Mouse (Mus musculus) CH12.LX (cell line): ENCODE measurements around the gene Prkag3. TPM values are rescaled to one million over a fixed set of nuclear protein-coding genes. Genes with fewer than 3 reads are reported as not detected.

Experiments
- DNase-seq: peaks from one replicate; pipeline ENCODE4 v3.0.0-alpha.2; 2013; ENCODE audit errors: extremely low read depth
- H3K27ac ChIP-seq: 2 replicates; pipeline ENCODE4 v1.5.1; 2012; ENCODE audit warnings: low read depth, mild to moderate bottlenecking, control low read depth, moderate library complexity; ENCODE audit not compliant: insufficient read depth
- H3K27me3 ChIP-seq: replicated peaks from 2 replicates; pipeline ENCODE3; 2012; ENCODE audit warnings: inconsistent platforms
- H3K36me3 ChIP-seq, 2 experiments: replicated peaks in 1 of 2; 2 replicates each; pipeline versions ENCODE3 to v1.6.1; 2012; ENCODE audit warnings: inconsistent platforms in 1 of 2, low read length in 1 of 2, mild to moderate bottlenecking in 1 of 2, mixed read lengths in 1 of 2, moderate library complexity in 1 of 2; ENCODE audit not compliant: control insufficient read depth in 1 of 2, insufficient read depth in 1 of 2
- H3K4me1 ChIP-seq, 2 experiments: 2 replicates each; pipeline ENCODE4 v1.6.1; 2012; ENCODE audit warnings: inconsistent platforms in 1 of 2, moderate library complexity in 1 of 2; ENCODE audit not compliant: insufficient read depth in 2 of 2, control insufficient read depth in 1 of 2
- H3K4me2 ChIP-seq: 2 replicates; pipeline ENCODE4 v1.6.1; 2012; ENCODE audit warnings: low read depth, mild to moderate bottlenecking, control low read depth; ENCODE audit not compliant: poor library complexity, insufficient read depth, severe bottlenecking
- H3K4me3 ChIP-seq, 3 experiments: fragments of 150-350 bp in 1 of 3; sonication (generic) in 1 of 3; replicated peaks in 1 of 3; 2 replicates each; pipeline versions ENCODE3 to v1.5.1; 2011 to 2012; ENCODE audit warnings: low read depth in 2 of 3, low read length in 2 of 3, mild to moderate bottlenecking in 2 of 3, moderate library complexity in 2 of 3, control low read depth in 1 of 3, improper control_type of control experiment in 1 of 3, inconsistent platforms in 1 of 3, mixed read lengths in 1 of 3; ENCODE audit not compliant: poor library complexity in 1 of 3
- H3K79me2 ChIP-seq: replicated peaks from 2 replicates; pipeline ENCODE4 v1.6.1; 2012; ENCODE audit warnings: mild to moderate bottlenecking, moderate library complexity; ENCODE audit not compliant: control insufficient read depth, poor library complexity, insufficient read depth, severe bottlenecking; ENCODE audit errors: extremely low read depth
- H3K9ac ChIP-seq: 2 replicates; pipeline ENCODE4 v1.6.1; 2012; ENCODE audit warnings: low read depth, mild to moderate bottlenecking, control low read depth, moderate library complexity; ENCODE audit not compliant: insufficient read depth
- H3K9me3 ChIP-seq: replicated peaks from 2 replicates; pipeline ENCODE3; 2012; ENCODE audit warnings: low read length, inconsistent platforms, mixed read lengths
- BHLHE40 ChIP-seq: IDR thresholded peaks from 2 replicates; pipeline ENCODE4 v1.6.1; 2011; ENCODE audit warnings: mild to moderate bottlenecking, low read depth, low read length, improper control_type of control experiment
- CHD1 ChIP-seq: IDR thresholded peaks from 2 replicates; pipeline ENCODE4 v1.6.1; 2012; ENCODE audit warnings: low read depth, low read length, improper control_type of control experiment, inconsistent platforms
- CHD2 ChIP-seq: IDR thresholded peaks from 2 replicates; pipeline ENCODE4 v1.6.1; 2011; ENCODE audit warnings: low read length, improper control_type of control experiment
- E2F4 ChIP-seq: IDR thresholded peaks from 2 replicates; pipeline ENCODE4 v1.6.1; 2011; ENCODE audit warnings: low read depth, low read length, improper control_type of control experiment; ENCODE audit not compliant: insufficient replicate concordance
- ELF1 ChIP-seq: IDR thresholded peaks from 2 replicates; pipeline ENCODE4 v1.6.1; 2014; ENCODE audit warnings: low read depth, mild to moderate bottlenecking, inconsistent platforms, low read length, improper control_type of control experiment
- EP300 ChIP-seq: IDR thresholded peaks from 2 replicates; pipeline ENCODE4 v1.6.1; 2011; ENCODE audit warnings: low read length, improper control_type of control experiment
- ETS1 ChIP-seq: conservative IDR thresholded peaks from 2 replicates; pipeline ENCODE4 v1.6.1; 2012; ENCODE audit warnings: low read depth, mild to moderate bottlenecking, inconsistent platforms, low read length, improper control_type of control experiment, moderate library complexity
- GABPA ChIP-seq: IDR thresholded peaks from 2 replicates; pipeline ENCODE4 v1.6.1; 2012; ENCODE audit warnings: low read depth, low read length, improper control_type of control experiment, inconsistent platforms; ENCODE audit not compliant: insufficient replicate concordance
- IRF4 ChIP-seq: IDR thresholded peaks from 2 replicates; pipeline ENCODE4 v1.6.1; 2014; ENCODE audit warnings: low read depth, mild to moderate bottlenecking, inconsistent platforms, low read length, improper control_type of control experiment
- JUN ChIP-seq: IDR thresholded peaks from 2 replicates; pipeline ENCODE4 v1.6.1; 2011; ENCODE audit warnings: low read depth, mild to moderate bottlenecking, low read length, improper control_type of control experiment, moderate library complexity; ENCODE audit not compliant: insufficient read depth
- MAFK ChIP-seq: IDR thresholded peaks from 2 replicates; pipeline ENCODE4 v1.6.1; 2011; ENCODE audit warnings: low read length, improper control_type of control experiment; ENCODE audit not compliant: insufficient replicate concordance
- MAX ChIP-seq: IDR thresholded peaks from 2 replicates; pipeline ENCODE4 v1.6.1; 2011; ENCODE audit warnings: low read length, improper control_type of control experiment
- MAZ ChIP-seq: IDR thresholded peaks from 2 replicates; pipeline ENCODE4 v1.6.1; 2012; ENCODE audit warnings: low read depth, mild to moderate bottlenecking, inconsistent platforms, low read length, improper control_type of control experiment, moderate library complexity
- MEF2A ChIP-seq: IDR thresholded peaks from 2 replicates; pipeline ENCODE4 v1.6.1; 2014; ENCODE audit warnings: low read depth, mild to moderate bottlenecking, inconsistent platforms, low read length, improper control_type of control experiment, borderline replicate concordance
- MYC ChIP-seq: IDR thresholded peaks from 2 replicates; pipeline ENCODE4 v1.6.1; 2011; ENCODE audit warnings: low read depth, mild to moderate bottlenecking, improper control_type of control experiment, low read length
- NRF1 ChIP-seq: IDR thresholded peaks from 2 replicates; pipeline ENCODE4 v1.6.1; 2014; ENCODE audit warnings: low read depth, mild to moderate bottlenecking, inconsistent platforms, low read length, improper control_type of control experiment, moderate library complexity
- PAX5 ChIP-seq: IDR thresholded peaks from 2 replicates; pipeline ENCODE4 v1.6.1; 2012; ENCODE audit warnings: low read length, inconsistent platforms, mixed read lengths
- POLR2A ChIP-seq: IDR thresholded peaks from 2 replicates; pipeline ENCODE4 v1.6.1; 2011; ENCODE audit warnings: low read depth, mild to moderate bottlenecking, improper control_type of control experiment, low read length
- POLR2AphosphoS2 ChIP-seq: IDR thresholded peaks from 2 replicates; pipeline ENCODE4 v1.6.1; 2011; ENCODE audit warnings: low read depth, low read length, improper control_type of control experiment
- RAD21 ChIP-seq: IDR thresholded peaks from 2 replicates; pipeline ENCODE4 v1.6.1; 2011; ENCODE audit warnings: low read depth, mild to moderate bottlenecking, low read length, improper control_type of control experiment, moderate library complexity
- RCOR1 ChIP-seq: conservative IDR thresholded peaks from 2 replicates; pipeline ENCODE4 v1.6.1; 2012; ENCODE audit warnings: low read depth, mild to moderate bottlenecking, inconsistent platforms, low read length, improper control_type of control experiment
- SMC3 ChIP-seq: IDR thresholded peaks from 2 replicates; pipeline ENCODE4 v1.6.1; 2011; ENCODE audit warnings: low read depth, low read length, improper control_type of control experiment
- TBP ChIP-seq: conservative IDR thresholded peaks from 2 replicates; pipeline ENCODE4 v1.6.1; 2011; ENCODE audit warnings: low read depth, low read length, improper control_type of control experiment
- TCF12 ChIP-seq: IDR thresholded peaks from 2 replicates; pipeline ENCODE4 v1.6.1; 2014; ENCODE audit warnings: low read depth, mild to moderate bottlenecking, inconsistent platforms, low read length, improper control_type of control experiment
- UBTF ChIP-seq: IDR thresholded peaks from 2 replicates; pipeline ENCODE4 v1.6.1; 2012; ENCODE audit warnings: low read depth, mild to moderate bottlenecking, inconsistent platforms, low read length, improper control_type of control experiment, moderate library complexity
- ZC3H11A ChIP-seq: IDR thresholded peaks from 2 replicates; pipeline ENCODE4 v1.6.1; 2012; ENCODE audit warnings: low read depth, mild to moderate bottlenecking, inconsistent platforms, low read length, improper control_type of control experiment
- ZKSCAN1 ChIP-seq: IDR thresholded peaks from 2 replicates; pipeline ENCODE4 v1.6.1; 2012; ENCODE audit warnings: low read depth, inconsistent platforms, low read length, improper control_type of control experiment, borderline replicate concordance
- dilution Hi-C: fragments of 300-500 bp; cut with MboI; formaldehyde crosslinking; loops from 2 replicates; pipeline ENCODE4 v1.14.3; 2020; ENCODE audit warnings: low sequenced_read_pairs; ENCODE audit not compliant: extremely low pct_unique_long_range_greater_than_20kb, extremely low pct_ligation_motif_present
- in situ Hi-C: fragments of 300-500 bp; cut with MboI; formaldehyde crosslinking; loops from 3 replicates; pipeline ENCODE4 v1.14.3; 2019; ENCODE audit warnings: low sequenced_read_pairs, low pct_ligation_motif_present, low pct_unique_long_range_greater_than_20kb, mixed read lengths
- polyA plus RNA-seq: library from polyadenylated mRNA; unstranded; fragments of >175 nt; gene quantifications from 2 replicates; pipeline ENCODE4 v1.2.1, GENCODE M21; 2012; ENCODE audit warnings: low read depth; ENCODE audit not compliant: insufficient read length
- total RNA-seq, 2 experiments: library from RNA; depleted of rRNA; stranded (reverse); fragments of 300-350 nt in 1 of 2; fragments of >200 nt in 1 of 2; gene quantifications; 2 replicates each; pipeline ENCODE4 v1.2.3; 2012 to 2014

Gene Prkag3
- total and polyA plus RNA-seq, 3 experiments, result 0.09 to 0.13 TPM; not detected in 1

GRCm38 (mm10) chr1:74791249-74791648 is 42.2 kb upstream of the Prkag3 start, which contains the start of gene Wnt10a:
TSS of gene Wnt10a (plus strand) at chr1:74791516.
- Histone ChIP-seq H3K27ac (peak within 1 kb of the TSS; percentile 88), H3K4me3 (peak within 1 kb of the TSS; percentile 84 to 89 (median 88)), H3K79me2 (peaks cover 17% of the 10 kb centered on the region), H3K4me1 (peaks cover 40 to 55% of the 10 kb centered on the region in 2 experiments), H3K27me3 (no peaks in the 10 kb centered on the region), H3K9ac (peak within 1 kb of the TSS; percentile 81), H3K36me3 (peaks cover 0 to 29% of the 10 kb centered on the region in 2 experiments), H3K4me2 (peak within 1 kb of the TSS; percentile 93), H3K9me3 (no peaks in the 10 kb centered on the region)
- TF ChIP-seq ZKSCAN1 (no peak), NRF1 (no peak), IRF4 (peak; percentile 10), E2F4 (no peak), MAFK (0 out of 2 replicates have a peak, but pooled peaks have one; percentile 27), MYC (peak; percentile 38; the same call in 1 of the 2 replicates), BHLHE40 (peak; percentile 62), POLR2A (peak; percentile 48; the same call in 1 of the 2 replicates), RCOR1 (0 out of 2 replicates have a peak, but pooled peaks have one; percentile 16), TCF12 (peak; percentile 99), MAX (no peak; the same call in 1 of the 2 replicates), GABPA (no peak), MAZ (no peak; the same call in 1 of the 2 replicates), ELF1 (no peak), ZC3H11A (no peak), PAX5 (no peak), UBTF (no peak), MEF2A (peak; percentile 67; the same call in 1 of the 2 replicates), RAD21 (no peak), POLR2AphosphoS2 (no peak), SMC3 (no peak), TBP (peak; percentile 63; the same call in 1 of the 2 replicates), CHD2 (peak; percentile 19; the same call in 1 of the 2 replicates), JUN (0 out of 2 replicates have a peak, but pooled peaks have one; percentile 0), EP300 (peak; percentile 93), CHD1 (no peak), ETS1 (peak; percentile 76)
- dilution Hi-C loops (no loop called here), in situ Hi-C loops (no loop called here)
- DNase-seq, result peak; percentile 91
